Mouse (Mus musculus): Measurements from ENCODE around the gene Afg3l1. TPM values are rescaled to one million over a fixed set of nuclear protein-coding genes. Genes with fewer than 3 reads are reported as not detected.
A peak's percentile ranks its signal among the peaks of the same experiment; 100 is the strongest.

Gene Afg3l1
- total RNA-seq, 2 experiments from 2014 or later, result 37.5 to 44.5 TPM

DNA sequence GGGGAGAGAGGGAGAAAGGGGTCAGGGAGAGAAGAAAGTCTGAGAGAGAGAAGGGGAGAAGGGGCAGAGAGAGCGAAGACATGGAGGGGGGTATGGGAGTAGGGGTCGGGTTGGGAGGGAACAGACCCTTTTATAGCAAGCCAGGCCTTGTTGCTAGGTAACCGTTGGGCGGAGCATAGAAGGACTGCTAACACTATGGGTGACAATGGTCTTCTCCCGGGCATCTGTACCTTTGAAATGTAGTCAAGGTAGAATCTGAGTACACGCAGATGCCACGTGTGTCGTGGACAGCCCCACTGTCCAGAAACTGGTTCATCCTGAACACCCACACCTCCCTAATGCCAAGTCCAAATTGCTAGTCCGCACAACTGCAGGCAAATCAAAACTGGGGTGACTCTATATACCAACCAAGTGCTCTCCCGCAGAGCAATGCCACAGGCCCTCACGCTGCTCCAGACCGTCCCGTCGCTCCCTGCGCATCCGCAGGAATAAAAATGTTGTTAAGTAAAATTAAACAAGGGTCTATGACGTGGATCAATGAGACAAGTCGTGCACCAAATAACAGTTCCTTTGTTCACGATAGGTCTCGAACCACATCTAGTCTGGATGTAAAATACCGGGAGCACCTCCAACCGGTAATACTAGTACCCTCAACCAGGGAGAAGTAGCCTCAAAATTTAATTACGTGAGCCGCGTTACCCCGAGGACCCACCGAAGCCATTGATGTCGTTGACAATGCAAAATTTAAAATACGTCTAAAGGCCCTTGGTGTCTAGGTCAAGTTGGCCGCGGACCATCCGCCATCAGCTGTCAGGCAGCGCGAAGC lies 579 bp upstream of the Afg3l1 start:
- no peak for DNase-seq
- intact Hi-C loops (cut with DNase I), result no loop called here
- TF ChIP-seq CTCF (IDR thresholded peaks at IDR 0.05), result no peak
- Histone ChIP-seq H3K4me3 (peak overlapping the region; percentile 91), H3K27ac (peak overlapping the region; percentile 99)

DNA sequence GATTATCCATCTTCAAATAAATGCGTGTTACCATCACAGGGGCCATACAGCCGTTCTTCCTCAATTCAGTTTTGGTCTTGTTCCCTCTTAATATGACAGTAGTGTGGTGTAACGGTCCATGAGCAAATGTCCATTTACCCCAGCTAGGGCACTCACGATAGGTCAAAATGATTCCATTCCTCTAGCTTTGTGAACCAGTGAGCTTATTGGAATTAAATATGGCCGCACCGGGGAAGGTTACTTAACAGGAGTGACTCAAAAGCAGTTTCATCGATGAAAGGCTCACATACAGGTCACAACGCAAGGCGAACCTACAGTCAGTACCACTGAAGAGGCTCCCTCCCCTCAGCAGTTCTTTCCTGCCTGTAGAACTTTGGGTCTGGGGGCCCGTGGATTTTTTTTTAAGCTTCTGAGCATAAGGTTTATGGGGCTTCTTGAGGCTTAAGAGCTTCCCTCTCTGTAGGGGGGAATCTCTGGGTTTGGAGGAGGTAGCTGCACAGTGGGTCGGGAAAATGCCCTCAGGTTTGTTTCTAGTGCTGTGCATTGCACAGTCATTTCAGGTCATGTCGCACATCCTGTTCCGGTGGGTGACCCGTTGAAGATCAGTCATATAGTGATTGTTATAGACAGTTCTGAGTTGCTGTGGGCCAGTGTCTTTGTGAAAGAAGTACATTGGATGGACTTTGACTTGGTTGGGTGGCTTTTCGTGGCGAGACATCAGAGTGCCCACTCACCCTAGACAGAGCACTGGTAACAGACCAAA lies 934 bp downstream of the Afg3l1 start:
- Histone ChIP-seq H3K27ac (peak overlapping the region; percentile 99), H3K4me3 (peak overlapping the region; percentile 91)
- intact Hi-C loops (cut with DNase I), result no loop called here
- DNase-seq, result no peak
- TF ChIP-seq CTCF (IDR thresholded peaks at IDR 0.05), result no peak

DNA sequence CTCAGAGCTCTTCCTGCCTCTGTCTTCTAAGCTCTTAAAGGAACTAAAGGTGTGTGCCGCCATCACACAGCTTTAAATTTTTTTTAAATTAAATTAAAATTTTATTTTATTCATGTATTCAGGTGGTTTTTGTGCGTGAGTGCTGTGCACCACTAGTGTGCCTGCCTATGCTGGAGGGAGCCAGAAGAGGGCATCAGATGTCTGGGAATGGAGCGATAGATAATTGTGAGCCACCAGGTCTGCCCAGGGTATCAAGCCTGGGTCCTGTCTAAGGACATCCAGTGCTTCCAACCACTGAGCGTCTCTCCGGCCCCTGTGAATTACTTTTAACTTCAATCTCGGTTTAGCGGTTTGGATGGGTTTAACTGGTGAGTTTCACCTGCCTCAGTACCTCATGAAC lies 4.9 kb downstream of the Afg3l1 start:
- no peak overlapping the region for H3K4me3 ChIP-seq
- peak; percentile 47 for TF ChIP-seq CTCF (IDR thresholded peaks at IDR 0.05)
- H3K27ac ChIP-seq, result no peak overlapping the region
- DNase-seq, result no peak
- intact Hi-C loops (cut with DNase I), result no loop called here

DNA sequence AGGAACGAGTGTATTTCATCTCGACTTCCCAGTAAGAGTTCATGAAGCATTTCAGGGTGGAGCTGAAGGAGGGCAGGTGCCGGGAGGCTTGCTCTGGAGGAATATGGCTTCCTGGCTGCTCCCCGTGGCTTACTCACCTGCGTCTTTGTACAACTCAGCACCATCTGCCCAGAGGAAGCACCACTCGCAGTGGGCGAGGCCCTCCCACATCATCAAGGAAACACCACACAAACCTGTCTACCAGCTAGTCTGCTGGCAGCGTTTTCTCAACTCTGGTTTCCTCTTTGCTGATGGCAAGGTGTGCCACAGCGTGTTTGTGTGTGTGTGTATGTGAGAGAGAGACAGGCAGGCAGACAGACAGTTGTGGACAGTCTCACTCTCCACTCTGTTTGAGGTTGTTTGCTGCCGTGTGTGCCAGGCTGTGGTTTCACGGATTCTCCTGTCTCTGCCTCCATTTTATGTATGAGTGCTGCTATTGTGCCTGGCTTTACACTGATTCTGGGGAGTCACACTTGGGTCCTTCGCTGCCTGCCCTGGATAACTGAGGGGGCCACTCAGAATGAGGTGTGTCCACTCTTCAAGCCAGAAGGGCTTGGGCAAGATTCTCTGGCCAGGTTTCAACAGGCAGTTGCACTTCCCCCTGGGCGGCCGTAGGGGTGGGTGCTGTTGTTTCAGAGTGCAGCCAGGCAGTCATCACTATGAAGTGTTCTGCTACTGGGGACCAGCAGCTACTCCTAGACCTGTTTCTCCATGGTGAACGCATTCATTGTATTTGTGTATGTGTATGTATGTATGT lies 13.8 kb downstream of the Afg3l1 start:
- intact Hi-C loops (cut with DNase I), result no loop called here
- no peak for TF ChIP-seq CTCF (IDR thresholded peaks at IDR 0.05)
- H3K4me3 ChIP-seq, result no peak overlapping the region
- no peak overlapping the region for H3K27ac ChIP-seq
- DNase-seq, result no peak

DNA sequence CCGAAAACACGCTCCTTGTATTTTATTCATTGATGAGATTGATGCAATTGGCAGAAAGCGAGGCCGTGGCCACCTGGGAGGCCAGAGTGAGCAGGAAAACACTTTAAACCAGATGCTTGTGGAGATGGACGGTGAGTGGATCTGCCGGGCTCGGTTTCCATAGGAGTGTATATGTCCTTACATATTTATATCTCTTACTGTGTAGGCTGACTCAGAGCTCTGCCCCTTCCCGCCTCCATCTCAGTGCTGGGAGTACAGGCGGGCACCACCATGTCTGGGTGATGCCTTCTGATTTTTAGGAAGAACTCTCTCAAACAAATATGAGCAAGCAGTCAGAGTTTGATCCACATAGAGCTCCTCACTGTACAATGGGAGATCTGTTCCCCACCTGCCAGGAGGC lies 15.2 kb downstream of the Afg3l1 start:
- intact Hi-C loops (cut with DNase I), result no loop called here
- no peak for DNase-seq
- Histone ChIP-seq H3K4me3 (no peak overlapping the region), H3K27ac (no peak overlapping the region)
- TF ChIP-seq CTCF (IDR thresholded peaks at IDR 0.05), result no peak

DNA sequence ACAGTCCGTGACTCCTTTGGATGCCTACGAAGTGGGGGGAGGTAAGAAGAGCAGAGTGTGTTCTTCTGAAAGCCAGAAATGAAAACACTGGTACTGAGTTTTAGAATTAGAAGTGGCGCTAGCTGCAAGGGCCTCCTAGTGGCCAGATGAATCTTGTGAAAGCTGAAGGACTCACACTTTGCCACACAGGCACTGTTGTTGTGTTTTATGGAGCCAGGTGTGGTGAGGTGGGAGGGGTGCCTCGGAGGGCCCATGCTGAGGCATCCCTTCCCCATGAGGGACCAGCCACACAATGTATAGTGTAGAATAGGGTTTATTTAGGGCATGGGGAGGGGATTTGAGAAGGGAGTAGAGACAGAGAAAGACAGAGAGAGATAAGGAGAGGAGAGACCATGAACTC lies 20.0 kb downstream of the Afg3l1 start:
- Histone ChIP-seq H3K4me3 (no peak overlapping the region), H3K27ac (no peak overlapping the region)
- TF ChIP-seq CTCF (IDR thresholded peaks at IDR 0.05), result no peak
- intact Hi-C loops (cut with DNase I), result no loop called here
- DNase-seq, result no peak

DNA sequence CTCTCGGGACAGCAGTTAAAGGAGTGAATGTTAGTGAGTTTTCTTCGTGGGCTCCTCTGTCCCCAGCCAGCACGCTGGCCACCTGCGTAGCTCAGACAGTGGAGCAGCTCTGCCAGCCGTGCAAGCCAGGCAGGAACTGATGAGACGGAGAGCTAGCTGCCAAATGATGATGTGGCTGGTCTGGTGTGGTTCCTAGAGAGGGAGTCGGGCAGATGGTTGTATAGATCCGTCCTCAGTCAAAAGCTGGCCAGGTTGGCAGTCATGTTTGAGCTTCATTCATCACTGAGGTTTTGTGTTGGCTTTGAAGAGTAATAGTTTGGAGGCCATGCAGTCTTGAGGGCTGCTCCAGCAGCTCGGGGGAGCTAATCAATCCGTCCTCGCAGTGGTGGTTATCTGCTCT lies 21.3 kb downstream of the Afg3l1 start:
- no peak for TF ChIP-seq CTCF (IDR thresholded peaks at IDR 0.05)
- DNase-seq, result no peak
- H3K27ac ChIP-seq, result no peak overlapping the region
- intact Hi-C loops (cut with DNase I), result no loop called here
- H3K4me3 ChIP-seq, result no peak overlapping the region

DNA sequence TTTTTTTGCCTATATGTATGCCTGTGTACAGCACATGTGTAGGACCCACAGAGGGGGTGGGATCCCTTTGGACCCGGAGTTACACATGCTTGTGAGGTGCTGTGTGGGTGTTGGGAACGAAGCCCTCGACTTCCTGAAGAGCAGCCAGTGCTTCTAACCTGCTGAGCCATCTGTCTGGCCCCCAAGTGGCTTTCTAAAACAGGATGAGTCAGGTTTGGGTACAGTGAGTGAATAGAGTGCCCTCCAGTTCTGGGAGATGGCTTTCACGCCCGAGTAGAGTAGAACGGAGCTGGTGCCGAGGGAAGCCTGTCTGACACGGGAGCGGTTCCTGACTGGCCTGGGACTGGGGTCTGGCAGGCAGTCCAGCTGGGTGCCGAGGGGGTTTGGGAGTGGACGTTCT lies 21.9 kb downstream of the Afg3l1 start:
- Histone ChIP-seq H3K27ac (no peak overlapping the region), H3K4me3 (no peak overlapping the region)
- DNase-seq, result no peak
- intact Hi-C loops (cut with DNase I), result no loop called here
- no peak for TF ChIP-seq CTCF (IDR thresholded peaks at IDR 0.05)

DNA sequence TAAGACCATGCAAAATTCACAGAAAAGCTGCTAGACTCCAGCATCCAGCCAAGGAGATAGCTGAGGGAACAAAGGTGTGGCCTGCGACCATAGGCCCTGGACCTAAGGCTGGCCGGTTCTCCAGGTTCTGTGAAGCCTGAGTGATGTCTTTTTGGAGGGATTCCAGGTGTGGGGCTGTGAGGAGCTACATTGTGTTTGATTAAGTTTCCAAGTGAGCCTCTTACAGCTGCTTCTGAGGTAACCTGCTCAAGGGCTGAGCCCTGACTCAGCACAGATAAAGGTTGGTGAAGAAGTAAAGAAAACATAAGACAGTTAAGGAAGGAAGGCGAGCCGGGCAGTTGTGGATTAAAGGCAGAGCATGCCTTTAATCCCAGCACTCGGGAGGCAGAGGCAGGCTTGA lies 24.5 kb downstream of the Afg3l1 start:
- no peak overlapping the region for H3K4me3 ChIP-seq
- intact Hi-C loops (cut with DNase I), result no loop called here
- H3K27ac ChIP-seq, result no peak overlapping the region
- no peak for DNase-seq
- no peak for TF ChIP-seq CTCF (IDR thresholded peaks at IDR 0.05)

DNA sequence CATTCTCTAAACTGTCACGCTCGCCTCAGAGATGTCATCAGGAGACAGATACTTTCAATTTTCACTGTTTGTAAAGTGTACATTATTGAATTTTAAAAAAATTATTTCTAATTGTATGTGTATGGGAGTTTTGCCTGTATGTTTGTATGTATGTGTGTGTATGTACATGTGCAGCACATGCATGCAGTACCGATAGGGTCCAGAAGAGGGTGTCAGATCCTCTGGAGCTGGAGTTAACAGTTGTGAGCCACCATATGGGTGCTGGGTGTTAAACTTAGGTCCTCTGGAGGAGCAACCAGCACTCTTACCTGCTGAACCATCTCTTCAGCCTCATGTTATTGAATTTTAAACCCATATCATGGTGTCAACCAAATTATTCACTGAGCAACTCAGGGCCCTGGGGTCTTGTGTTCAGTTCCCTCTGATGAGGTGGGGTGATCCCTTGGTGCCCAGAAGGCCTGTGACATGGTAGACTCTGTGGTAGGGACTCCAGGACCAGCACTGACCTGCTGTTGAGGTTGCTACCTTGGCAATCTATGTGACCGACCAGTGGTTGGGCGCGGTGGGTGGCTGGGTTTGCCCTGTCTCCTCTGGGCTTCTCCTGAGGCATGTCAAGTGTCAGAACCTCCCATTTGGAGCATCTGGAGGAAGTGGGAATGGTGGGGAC lies 26.2 kb downstream of the Afg3l1 start:
- TF ChIP-seq CTCF (IDR thresholded peaks at IDR 0.05), result no peak; the same call in 1 of the 2 replicates
- intact Hi-C loops (cut with DNase I), result no loop called here
- H3K4me3 ChIP-seq, result no peak overlapping the region
- DNase-seq, result no peak
- no peak overlapping the region for H3K27ac ChIP-seq

DNA sequence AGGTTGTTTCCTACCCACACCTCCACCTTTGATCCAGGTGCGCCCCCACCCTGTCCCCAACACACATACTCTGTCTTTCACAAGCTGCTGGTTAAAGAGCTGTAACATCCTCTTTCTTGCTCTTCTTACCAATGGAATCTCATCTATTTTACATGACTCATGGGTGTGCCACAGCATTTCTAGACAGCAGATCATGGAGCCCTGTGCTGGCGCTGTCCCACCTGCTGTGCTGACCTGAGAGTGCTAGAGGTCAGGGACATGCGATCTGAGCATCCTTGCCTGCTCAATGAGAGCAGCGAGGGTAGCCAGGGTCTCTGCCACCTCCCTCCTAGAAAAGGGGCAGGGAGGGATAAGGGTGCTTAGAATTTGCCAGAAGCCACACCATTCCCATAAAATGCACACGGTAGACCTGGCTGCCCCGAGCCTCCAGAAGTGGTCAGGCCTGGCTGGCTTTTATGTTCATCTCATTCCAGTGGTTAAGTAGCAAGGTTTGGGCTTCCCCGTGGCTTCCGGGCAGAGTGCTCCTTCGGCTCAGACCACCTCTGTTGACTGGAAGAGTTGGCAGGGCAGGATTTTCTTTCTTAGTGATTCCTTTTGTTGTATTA lies 27.0 kb downstream of the Afg3l1 start:
- DNase-seq, result no peak
- no peak overlapping the region for H3K4me3 ChIP-seq
- H3K27ac ChIP-seq, result no peak overlapping the region
- no peak for TF ChIP-seq CTCF (IDR thresholded peaks at IDR 0.05)
- intact Hi-C loops (cut with DNase I), result no loop called here

DNA sequence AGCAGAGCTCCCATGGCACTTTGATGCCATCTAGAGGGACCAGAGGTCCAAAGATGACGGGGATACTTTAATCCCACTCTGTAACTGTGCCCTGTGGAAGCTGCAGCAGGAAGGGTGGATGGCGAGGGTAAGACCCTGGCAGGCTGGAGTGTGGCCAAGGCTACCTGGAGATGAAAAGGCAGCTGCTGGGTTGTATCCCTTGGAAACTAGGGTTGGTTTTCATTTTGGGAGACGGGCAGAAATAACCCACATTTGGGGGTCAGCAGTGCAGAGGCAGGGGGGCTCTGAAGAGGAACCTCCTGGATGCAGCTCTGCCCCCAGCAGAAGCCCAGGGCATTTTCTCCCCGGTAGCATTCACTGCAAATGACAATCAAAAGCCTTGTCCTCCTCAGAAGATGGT lies 27.6 kb downstream of the Afg3l1 start:
- intact Hi-C loops (cut with DNase I), result no loop called here
- no peak for TF ChIP-seq CTCF (IDR thresholded peaks at IDR 0.05)
- H3K4me3 ChIP-seq, result no peak overlapping the region
- no peak for DNase-seq
- H3K27ac ChIP-seq, result no peak overlapping the region
